Mouse (Mus musculus) G1E (cell line): ENCODE results near the gene Txndc11. TPM values are rescaled to one million over a fixed set of nuclear protein-coding genes. Genes with fewer than 3 reads are reported as not detected.

ENCODE experiments used
- ATAC-seq: 2 replicates; pipeline ENCODE4 v1.8.0; 2016; ENCODE audit warnings: mild to moderate bottlenecking; ENCODE audit not compliant: insufficient number of reproducible peaks, poor library complexity, low FRiP score, severe bottlenecking; ENCODE audit errors: extremely low read depth
- DNase-seq: peaks from one replicate; pipeline ENCODE4 v3.0.0; 2012; ENCODE audit warnings: low spot score
- H3K27me3 ChIP-seq: 2 replicates; pipeline ENCODE4 v1.6.1; 2012; ENCODE audit warnings: mild to moderate bottlenecking, low read length, inconsistent platforms; ENCODE audit not compliant: insufficient read depth
- H3K36me3 ChIP-seq: replicated peaks from 2 replicates; pipeline ENCODE3; 2012; ENCODE audit warnings: mild to moderate bottlenecking, inconsistent platforms
- H3K4me1 ChIP-seq: 2 replicates; pipeline ENCODE4 v1.6.1; 2012; ENCODE audit warnings: low read depth, low read length, inconsistent platforms, mixed read lengths; ENCODE audit not compliant: insufficient read depth
- H3K4me3 ChIP-seq: 2 replicates; pipeline ENCODE4 v1.5.1; 2012; ENCODE audit warnings: low read depth, mild to moderate bottlenecking, inconsistent platforms, low read length, moderate library complexity, mixed read lengths
- H3K9me3 ChIP-seq: replicated peaks from 2 replicates; pipeline ENCODE4 v1.6.1; 2012; ENCODE audit warnings: inconsistent platforms
- CTCF ChIP-seq: IDR thresholded peaks from 2 replicates; pipeline ENCODE4 v1.5.1; 2012; ENCODE audit warnings: low read depth, low read length, inconsistent platforms, mixed read lengths
- GATA1 ChIP-seq: IDR thresholded peaks from 2 replicates; pipeline ENCODE4 v1.6.1; 2012; ENCODE audit warnings: borderline replicate concordance, low read length, inconsistent platforms, mixed read lengths
- GATA2 ChIP-seq: IDR thresholded peaks from 2 replicates; pipeline ENCODE4 v1.6.1; 2012; ENCODE audit warnings: low read depth, low read length, inconsistent platforms, borderline replicate concordance
- POLR2AphosphoS5 ChIP-seq: IDR thresholded peaks from 2 replicates; pipeline ENCODE4 v1.6.1; 2012; ENCODE audit warnings: low read depth, low read length, inconsistent platforms; ENCODE audit not compliant: insufficient replicate concordance
- TAL1 ChIP-seq: conservative IDR thresholded peaks from 2 replicates; pipeline ENCODE4 v1.6.1; 2012; ENCODE audit warnings: low read depth, low read length, inconsistent platforms, mixed read lengths
- polyA plus RNA-seq: library from polyadenylated mRNA; stranded (reverse); fragments of >175 nt; gene quantifications from 2 replicates; pipeline ENCODE4 v1.2.3, GENCODE M21; 2012
- total RNA-seq, 2 experiments: library from RNA; stranded (forward) in 1 of 2; stranded (reverse) in 1 of 2; fragments of 200-1000 nt in 1 of 2; fragments of >200 nt in 1 of 2; fragmentation: Nextera tagmentation in 1 of 2; gene quantifications; 2 replicates each; pipeline ENCODE4 v1.2.3; 2014 to 2017

Txndc11 gene
- total and polyA plus RNA-seq, 3 experiments = 19.2 to 43.3 (median 27.0) TPM

DNA sequence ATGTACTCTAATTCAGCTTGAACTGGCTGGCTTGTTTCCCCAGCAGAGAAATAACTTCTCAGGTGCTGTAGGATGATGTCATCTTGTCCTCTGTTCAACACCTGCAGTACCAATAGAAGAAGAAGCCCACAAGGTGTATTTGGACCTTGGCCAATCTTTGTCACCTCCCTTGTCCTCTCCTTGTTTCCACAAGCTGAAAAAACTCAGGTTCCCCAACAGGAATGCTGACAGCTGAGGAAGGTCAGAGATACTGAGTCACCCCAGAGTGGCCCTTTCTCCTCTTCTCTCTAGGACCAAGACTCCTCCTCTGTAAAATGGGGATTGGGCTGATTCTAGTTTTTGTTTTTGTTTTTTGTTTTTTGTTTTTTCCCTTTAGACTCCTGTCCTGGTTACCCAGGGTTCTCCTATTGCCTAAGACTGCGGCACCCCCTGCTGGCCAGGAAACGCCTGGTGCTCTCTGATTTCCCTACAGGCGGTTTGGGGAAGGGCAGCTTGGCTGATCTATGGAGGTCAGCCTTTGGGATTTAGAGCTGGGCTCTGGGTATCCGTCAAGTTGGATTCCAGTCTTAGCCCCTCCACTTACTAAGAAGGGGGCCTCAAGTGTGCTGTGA, 100.2 kb downstream of the Txndc11 start:
- no peaks in the 10 kb centered on the region for H3K36me3 ChIP-seq
- ATAC-seq = peak; percentile 89
- H3K9me3 ChIP-seq = no peaks in the 10 kb centered on the region
- peak; percentile 70 for DNase-seq
- no peak overlapping the region for H3K4me3 ChIP-seq
- TF ChIP-seq GATA2 (no peak), CTCF (peak; percentile 78)
- H3K4me1 ChIP-seq = no peaks in the 10 kb centered on the region; the same call in 1 of the 2 replicates
- peaks cover 29% of the 10 kb centered on the region for H3K27me3 ChIP-seq

DNA sequence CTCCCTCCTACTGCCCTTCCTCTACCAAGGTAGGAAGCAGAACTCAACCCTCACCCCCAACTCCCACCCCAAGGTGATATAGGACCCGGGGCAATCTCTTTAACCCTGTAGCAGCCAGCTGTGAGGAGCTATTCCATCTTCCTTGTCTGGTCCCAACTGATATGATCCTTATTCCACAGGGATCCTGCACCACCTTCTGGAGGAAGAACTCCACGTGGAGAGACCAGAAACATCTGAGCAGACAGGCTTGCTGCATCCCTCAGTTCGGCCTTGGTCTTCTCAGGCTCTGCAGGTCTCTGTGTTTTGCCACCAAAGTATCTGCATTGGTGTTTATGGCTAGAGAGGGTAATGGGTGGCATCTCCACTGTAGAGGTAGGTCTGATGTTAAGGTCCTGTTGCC, 103.1 kb downstream of the Txndc11 start:
- Histone ChIP-seq H3K36me3 (no peaks in the 10 kb centered on the region), H3K27me3 (peaks cover 19% of the 10 kb centered on the region), H3K4me3 (no peak overlapping the region), H3K4me1 (no peaks in the 10 kb centered on the region; the same call in 1 of the 2 replicates), H3K9me3 (no peaks in the 10 kb centered on the region)
- TF ChIP-seq TAL1 (no peak), GATA2 (no peak)
- no peak for DNase-seq
- ATAC-seq = no peak

DNA sequence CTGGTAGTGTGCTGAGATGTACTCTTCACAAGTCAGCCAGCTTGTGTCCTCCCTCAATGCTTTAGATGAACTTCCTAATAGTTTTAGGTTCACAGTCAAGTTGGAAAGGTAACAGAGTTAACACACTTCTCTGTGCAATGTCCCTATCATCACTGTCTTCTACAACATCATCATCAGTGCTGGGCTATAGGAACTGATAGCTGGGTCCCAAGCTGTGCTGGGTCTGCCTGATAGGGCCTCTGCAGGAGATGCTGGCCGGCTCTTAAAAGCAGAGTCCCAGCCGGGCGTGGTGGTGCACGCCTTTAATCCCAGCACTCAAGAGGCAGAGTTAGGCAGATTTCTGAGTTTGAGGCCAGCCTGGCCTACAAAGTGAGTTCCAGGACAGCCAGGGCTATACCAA, 103.6 kb downstream of the Txndc11 start:
- no peaks in the 10 kb centered on the region for H3K36me3 ChIP-seq
- H3K4me1 ChIP-seq = no peaks in the 10 kb centered on the region; the same call in 1 of the 2 replicates
- H3K4me3 ChIP-seq = no peak overlapping the region
- H3K27me3 ChIP-seq = peaks cover 19% of the 10 kb centered on the region
- DNase-seq (no peak), ATAC-seq (no peak)
- TF ChIP-seq CTCF (no peak), TAL1 (no peak), GATA1 (no peak), POLR2AphosphoS5 (no peak), GATA2 (no peak)
- no peaks in the 10 kb centered on the region for H3K9me3 ChIP-seq

DNA sequence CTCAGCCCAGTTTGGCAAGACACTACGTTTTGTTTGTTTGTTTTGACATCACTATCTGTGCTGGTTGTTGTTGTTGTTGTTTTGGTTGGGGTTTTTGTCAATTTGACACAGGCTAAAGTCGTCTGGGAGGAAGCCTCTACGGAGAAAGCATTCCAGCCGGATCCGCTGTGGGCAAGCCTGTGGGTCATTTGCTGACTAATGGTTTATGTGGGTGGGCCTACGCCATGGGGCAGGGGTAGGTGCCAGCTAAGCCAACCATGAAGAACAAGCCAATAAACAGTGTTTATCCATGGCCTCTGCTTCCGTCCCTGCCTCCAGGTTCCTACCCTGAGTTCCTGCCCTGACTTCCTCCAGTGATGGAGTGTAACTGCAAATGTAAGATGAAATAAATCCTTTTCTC, 106.2 kb downstream of the Txndc11 start:
- H3K9me3 ChIP-seq = no peaks in the 10 kb centered on the region
- no peaks in the 10 kb centered on the region for H3K4me1 ChIP-seq
- DNase-seq = no peak
- peaks cover 14% of the 10 kb centered on the region for H3K27me3 ChIP-seq
- no peak overlapping the region for H3K4me3 ChIP-seq
- no peaks in the 10 kb centered on the region for H3K36me3 ChIP-seq
- ATAC-seq = no peak
- TF ChIP-seq POLR2AphosphoS5 (no peak), TAL1 (no peak), CTCF (no peak), GATA1 (no peak), GATA2 (no peak)

Other genes with a start within 250 kb of the Txndc11 start
- 4.6 TPM in 1 of 2 replicates, not detected in the other for gene Snn, start 73.7 kb downstream of the Txndc11 start, total RNA-seq (2014; fragmentation: Nextera tagmentation)
- 0.99 and 1.1 TPM in 2 replicates for gene Snn, start 73.7 kb downstream of the Txndc11 start, total RNA-seq (2017)
- gene Snn, start 73.7 kb downstream of the Txndc11 start, polyA plus RNA-seq = 0.10 and 0.12 TPM in 2 replicates
- not detected in 2 replicates for gene Litaf, start 68.5 kb downstream of the Txndc11 start, total RNA-seq (2014; fragmentation: Nextera tagmentation)
- gene Litaf, start 68.5 kb downstream of the Txndc11 start, total RNA-seq (2017) = 0.17 and 0.87 TPM in 2 replicates
- gene Litaf, start 68.5 kb downstream of the Txndc11 start, polyA plus RNA-seq = 0.13 and 0.22 TPM in 2 replicates
- gene Zc3h7a, start 41.7 kb upstream of the Txndc11 start, total RNA-seq (2014; fragmentation: Nextera tagmentation) = 270 and 306 TPM in 2 replicates
- 228 and 262 TPM in 2 replicates for gene Zc3h7a, start 41.7 kb upstream of the Txndc11 start, total RNA-seq (2017)
- 9.1 and 12.0 TPM in 2 replicates for gene Zc3h7a, start 41.7 kb upstream of the Txndc11 start, polyA plus RNA-seq
- gene Rsl1d1, start 68.7 kb upstream of the Txndc11 start, total RNA-seq (2014; fragmentation: Nextera tagmentation) = 229 and 276 TPM in 2 replicates
- gene Rsl1d1, start 68.7 kb upstream of the Txndc11 start, total RNA-seq (2017) = 224 and 269 TPM in 2 replicates
- 30.1 and 44.2 TPM in 2 replicates for gene Rsl1d1, start 68.7 kb upstream of the Txndc11 start, polyA plus RNA-seq
- gene Gspt1, start 119.7 kb upstream of the Txndc11 start, total RNA-seq (2014; fragmentation: Nextera tagmentation) = 562 and 636 TPM in 2 replicates
- 115 and 135 TPM in 2 replicates for gene Gspt1, start 119.7 kb upstream of the Txndc11 start, total RNA-seq (2017)
- 196 and 274 TPM in 2 replicates for gene Gspt1, start 119.7 kb upstream of the Txndc11 start, polyA plus RNA-seq
- gene Tnfrsf17, start 179.2 kb upstream of the Txndc11 start, total RNA-seq (2014; fragmentation: Nextera tagmentation) = not detected in 2 replicates
- gene Tnfrsf17, start 179.2 kb upstream of the Txndc11 start, total RNA-seq (2017) = not detected in 2 replicates
- not detected in 2 replicates for gene Tnfrsf17, start 179.2 kb upstream of the Txndc11 start, polyA plus RNA-seq
- 7.8 and 9.1 TPM in 2 replicates for gene Snx29, start 188.3 kb upstream of the Txndc11 start, total RNA-seq (2014; fragmentation: Nextera tagmentation)
- gene Snx29, start 188.3 kb upstream of the Txndc11 start, total RNA-seq (2017) = 14.0 and 18.0 TPM in 2 replicates
- 3.9 and 4.4 TPM in 2 replicates for gene Snx29, start 188.3 kb upstream of the Txndc11 start, polyA plus RNA-seq